Mouse (Mus musculus) heart, adult 9 months (tissue): Measurements from ENCODE around the gene Ift122.

Source experiments
- DNase-seq, 2 experiments: peaks; one replicate each; pipeline ENCODE4 v3.0.0; 2022; ENCODE audit warnings: low spot score in 2 of 2

The Ift122 gene

DNA sequence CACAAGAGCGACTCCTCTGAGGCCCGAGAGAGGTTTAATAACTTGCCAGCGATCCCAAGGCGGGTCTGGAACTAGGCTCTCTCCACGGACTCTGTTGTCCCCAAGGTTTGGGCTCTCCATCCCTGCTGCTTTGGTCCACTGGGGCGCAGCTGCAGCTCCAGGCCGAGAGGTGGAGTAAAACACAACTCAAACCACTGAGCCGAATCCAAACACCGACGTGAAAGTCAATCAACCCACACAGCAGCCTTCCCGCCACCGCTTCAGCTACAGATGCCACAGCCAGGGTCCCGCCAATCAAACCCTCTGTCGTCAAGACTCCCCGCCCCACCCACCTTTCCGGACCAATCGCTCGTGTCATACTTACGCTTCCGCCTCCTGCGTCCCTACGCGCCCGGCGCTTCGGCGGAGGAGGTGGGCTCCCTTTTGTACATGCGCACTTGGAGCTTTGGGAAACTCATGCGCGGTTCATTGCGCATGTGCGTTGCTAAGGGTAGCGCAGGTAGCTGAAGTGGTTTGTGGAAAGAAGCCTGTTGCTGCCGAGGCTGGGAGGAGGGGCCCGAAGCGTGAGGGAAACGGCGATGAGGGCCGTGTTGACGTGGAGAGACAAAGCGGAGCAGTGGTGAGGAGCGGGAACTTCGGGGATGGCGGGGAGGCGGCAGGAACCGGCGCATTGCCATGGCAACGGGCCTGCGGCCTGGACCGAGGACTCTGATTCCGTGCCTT is at the start of gene Ift122, which contains the start of gene Mbd4:
Gene Ift122, plus strand, starts transcription at position 380 of the 723 bp plus-strand sequence.
Gene Mbd4, minus strand, starts transcription at position 281 of the 723 bp plus-strand sequence.
- peak; percentile 98 to 99 for DNase-seq

DNA sequence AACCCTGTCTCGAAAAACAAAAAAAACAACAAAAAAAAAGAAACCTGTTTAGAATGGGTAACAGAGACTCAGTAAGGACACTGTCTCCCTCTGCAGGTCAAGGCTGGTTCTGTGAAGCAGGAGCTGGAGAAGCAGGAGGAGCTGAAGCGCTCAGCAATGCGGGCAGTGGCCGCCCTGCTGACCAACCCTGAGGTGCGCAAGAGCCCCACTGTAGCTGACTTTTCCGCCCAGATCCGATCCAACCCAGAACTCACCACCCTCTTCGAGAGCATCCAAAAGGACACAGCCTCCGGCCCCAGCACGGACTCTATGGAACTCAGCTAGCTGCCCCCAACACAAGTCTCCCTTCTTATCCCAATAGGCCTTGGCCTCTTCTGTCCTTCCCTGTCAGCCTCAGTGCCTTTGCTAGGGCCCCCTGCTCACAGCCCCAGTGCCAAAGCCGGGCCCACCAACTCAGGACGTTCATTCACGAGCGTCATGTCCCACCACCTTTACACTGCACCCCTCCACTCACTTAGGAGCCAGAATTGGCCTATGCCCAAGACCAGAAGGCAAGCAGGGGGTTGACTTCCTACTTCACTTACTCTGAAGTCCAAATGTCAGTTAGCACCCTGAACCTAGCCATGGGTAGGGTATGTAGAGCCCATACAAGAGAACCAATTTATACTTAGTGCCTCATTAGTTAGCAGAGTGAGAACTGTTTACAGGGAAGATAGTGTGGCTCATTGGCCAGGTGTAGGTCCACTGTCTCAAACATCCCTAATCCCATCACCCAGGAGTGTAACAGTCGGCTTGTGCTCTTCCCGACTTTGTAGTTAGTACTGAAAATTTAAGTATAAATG is 49.5 kb upstream of the Ift122 start:
- DNase-seq, result peak; percentile 42 to 59

DNA sequence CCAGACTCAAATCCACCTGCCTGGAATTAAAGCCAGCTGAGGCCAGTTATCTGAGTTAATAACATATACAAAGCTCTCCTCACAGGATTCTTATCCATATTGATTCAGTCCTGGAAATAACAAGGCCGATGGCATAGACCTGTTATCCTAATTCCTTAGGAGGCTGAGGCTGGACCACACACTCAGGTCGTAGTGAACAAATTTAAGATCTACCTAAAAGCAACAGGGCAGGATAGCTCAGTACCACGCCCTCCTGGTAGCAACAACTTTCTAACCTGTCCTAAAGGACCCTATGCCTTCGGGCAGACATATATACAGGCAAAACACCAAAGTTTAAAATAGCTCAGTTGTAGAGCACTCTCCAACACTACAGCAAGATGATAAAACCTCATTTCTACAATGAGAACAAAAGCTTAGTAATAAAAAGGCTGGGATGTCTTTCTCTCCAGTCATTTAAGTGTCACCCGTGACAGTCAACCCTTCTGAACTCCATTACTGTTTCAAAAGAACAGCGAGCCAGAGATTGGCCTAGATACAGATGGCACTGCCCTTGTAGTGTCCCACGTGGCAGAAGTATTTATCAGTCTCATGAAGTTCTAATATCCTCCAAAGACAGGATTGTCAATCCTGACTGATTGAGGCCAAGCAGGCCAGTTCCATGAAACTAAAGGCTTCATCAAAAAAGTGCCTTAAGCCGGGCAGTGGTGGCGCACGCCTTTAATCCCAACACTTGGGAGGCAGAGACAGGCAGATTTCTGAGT is 48.7 kb upstream of the Ift122 start:
- DNase-seq, result no peak

DNA sequence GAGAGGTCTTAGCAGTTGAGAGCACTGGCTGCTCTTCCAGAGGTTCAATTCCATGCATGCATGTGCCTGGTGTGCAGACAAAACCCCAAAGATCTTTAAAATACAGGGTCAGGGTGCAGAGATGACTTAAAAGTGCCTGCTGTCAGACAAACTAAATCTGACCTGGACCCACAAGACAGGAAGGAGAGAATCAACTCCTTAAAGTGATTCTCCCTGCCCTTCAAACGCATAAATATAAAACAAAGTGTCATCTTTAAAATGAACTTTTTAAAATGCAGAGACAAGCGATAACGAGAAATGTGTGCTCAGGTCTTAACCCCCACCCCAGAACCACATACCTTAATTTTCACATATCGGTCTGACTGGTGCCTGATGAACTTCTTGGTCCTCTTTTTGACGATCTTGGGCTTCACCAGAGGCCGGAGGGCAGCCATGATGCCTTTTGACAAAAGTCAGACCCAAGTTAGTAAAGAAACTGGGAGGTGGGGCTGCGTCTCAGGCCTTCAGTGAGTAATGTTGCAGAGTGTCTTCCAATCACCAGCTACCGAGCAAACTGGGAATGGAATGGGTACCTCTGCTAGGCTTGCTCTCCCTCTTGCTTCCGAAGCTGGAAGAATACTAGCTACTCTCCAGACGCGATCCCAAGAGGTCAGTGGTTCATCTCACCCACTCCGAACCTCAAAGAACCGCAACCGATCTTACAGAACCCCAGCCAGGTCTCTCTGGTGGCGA is 45.6 kb upstream of the Ift122 start:
- DNase-seq, result no peak

DNA sequence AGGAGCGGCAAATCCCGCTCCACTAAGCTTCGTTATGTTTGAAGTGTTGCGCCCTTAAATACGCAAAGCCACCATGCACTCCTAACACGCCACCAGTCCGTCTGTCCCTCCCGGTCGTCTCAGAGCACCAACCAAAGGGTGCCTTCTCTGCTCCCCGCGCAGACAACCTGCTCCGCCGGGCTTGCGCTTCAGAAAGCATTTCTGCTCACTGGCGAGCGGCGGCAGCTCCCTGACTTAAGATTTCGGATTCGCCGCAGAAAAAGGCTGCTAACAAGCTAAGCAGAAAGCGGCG is 45.1 kb upstream of the Ift122 start:
- no peak for DNase-seq

DNA sequence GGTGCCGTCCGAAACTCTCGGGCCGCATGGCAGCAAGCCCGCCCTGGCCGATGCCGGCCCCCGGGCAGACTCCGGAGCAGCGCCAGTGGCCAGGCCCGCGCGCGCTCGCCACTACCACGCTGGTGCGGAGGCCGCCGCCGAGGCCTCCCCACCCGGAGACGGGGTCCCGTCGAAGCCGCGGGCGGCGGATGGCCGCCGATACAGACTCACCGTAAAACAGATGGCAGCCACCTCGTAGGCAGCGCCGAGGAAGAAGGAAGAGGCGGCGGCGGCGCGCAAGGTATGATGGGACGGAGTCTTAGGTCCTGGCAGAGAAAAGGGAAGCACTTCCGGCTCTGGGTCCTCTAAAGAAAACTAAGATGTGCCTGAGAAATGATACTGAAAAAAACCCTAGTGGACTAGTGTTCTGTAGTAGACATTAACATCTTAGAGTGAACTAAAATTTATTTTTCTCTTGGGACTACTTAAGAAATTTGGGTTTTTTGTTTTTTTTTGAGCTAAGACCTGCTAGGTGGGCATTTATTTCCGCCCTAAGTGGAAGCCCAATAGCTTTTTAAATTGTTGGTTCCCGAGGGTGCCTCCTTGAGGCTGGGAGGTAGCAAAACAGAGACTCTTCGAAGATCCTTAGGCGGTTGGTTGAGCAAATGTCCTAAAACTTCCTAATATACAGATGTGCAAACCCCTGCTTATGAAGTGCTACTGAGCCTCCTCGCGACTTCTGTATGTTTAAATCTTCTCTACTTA is 44.6 kb upstream of the Ift122 start, which contains the start of gene Rpl32:
Gene Rpl32, minus strand, starts transcription at position 260 of the 744 bp plus-strand sequence.
- peak; percentile 85 to 89 for DNase-seq

DNA sequence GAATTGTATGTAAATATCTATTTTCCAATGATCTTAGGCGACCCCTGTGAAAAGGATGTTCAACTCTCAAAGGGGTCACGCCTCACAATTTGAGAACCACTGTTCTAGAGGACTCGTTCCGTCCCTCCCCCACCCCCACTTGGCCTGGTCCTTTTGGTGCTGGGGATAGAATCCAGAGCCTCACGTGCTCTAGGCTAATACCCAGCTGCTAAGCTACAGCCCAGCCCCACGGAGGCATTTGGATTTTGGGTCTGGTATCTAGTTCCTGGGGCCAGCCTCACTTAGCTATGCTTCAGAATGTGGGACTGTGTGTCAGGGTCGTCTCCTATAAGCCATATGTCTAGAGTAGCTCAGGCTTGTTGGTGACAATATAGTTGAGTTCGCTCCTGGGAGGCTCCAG is 41.7 kb upstream of the Ift122 start:
- no peak for DNase-seq

DNA sequence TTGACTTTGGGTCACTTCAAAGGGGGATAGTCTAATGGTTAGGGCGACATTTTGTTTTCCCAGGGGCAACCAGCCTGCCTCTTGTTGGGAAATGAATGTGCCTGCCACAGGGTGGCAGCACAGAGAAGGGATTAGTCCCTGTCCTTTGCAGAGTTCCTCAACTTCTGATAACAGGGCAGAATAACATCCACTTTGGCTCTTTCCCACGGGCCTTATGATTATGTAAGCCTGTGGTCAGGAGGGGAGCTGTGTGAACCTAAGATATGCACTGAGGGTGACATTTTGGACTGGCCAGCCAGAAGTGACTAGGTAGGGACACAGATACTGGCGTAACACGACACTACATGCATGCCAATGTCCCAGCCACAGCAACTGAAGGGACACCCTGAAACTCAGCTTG is 39.2 kb upstream of the Ift122 start:
- DNase-seq, result peak; percentile 82 to 84

DNA sequence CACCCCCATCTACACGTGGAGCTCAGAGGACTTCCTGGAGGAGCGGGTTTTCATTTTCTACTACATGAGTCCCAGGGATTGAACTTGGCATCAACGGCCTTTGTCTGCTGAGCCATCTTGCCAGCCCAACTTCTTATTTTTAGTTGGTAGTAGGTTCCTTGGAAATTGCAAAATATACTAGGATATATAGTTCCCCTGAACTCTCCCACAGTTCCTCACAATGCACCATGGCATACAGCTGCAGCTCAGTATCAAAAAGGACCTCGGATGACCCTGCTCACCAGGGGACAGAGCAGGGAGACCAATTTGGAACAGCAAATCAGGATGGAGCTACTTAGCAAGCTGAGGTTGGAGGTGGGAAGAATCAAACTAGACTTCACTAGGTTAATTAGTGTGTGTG is 38.2 kb upstream of the Ift122 start:
- no peak for DNase-seq

DNA sequence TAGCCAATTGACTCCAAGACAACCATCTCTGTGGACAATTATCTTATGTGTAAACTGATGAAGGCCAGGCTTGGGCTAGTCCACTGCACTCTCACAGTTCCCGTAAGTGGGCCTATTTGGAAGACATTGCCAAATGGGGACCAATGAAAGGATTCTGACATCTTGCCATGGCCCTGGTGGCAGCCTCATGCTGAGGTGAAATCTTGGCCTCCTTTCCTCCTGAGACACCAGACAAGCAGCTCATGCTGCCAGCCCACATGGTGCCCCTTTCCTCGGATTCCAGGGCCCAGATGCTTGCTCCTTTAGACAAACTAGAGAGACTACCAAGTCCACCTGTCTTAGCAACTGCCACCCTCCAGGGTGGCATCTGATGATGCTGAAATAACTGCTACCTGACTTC is 35.1 kb upstream of the Ift122 start:
- no peak for DNase-seq

DNA sequence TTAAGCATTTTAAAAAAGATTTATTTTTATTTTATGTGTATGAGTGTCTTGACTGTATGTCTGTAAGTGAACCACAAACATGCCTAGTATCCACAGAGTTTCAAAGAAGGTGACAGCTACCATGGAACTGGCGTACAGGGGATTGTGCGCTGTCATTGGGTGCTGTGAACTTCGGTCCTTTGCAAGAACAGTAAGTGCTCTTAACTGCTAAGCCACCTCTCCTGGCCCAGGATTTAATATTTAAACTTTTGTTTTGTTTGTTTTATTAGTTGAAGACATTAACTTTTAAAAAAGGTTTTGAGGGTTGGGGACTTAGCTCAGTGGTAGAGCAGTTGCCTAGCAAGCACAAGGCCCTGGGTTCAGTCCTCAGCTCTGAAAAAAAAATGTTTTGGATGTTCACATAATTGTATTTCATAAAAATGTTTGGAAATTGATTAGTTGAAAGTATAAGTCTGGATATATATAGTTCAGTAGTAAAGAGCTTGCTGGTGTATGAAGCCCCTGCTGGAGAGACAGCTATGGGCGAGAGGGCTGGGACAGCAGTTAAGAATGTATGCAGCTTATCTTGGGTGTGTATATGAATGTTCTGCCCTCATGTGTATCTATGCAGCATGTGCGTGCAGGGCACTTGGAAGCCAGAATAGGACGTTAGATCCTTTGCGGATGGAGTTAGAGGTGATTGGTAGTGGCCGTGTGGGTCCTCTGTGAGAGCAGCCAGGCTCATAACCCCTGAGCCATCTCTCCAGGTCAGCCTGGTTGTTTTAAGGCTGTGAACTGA is 31.9 kb upstream of the Ift122 start:
- DNase-seq, result no peak

DNA sequence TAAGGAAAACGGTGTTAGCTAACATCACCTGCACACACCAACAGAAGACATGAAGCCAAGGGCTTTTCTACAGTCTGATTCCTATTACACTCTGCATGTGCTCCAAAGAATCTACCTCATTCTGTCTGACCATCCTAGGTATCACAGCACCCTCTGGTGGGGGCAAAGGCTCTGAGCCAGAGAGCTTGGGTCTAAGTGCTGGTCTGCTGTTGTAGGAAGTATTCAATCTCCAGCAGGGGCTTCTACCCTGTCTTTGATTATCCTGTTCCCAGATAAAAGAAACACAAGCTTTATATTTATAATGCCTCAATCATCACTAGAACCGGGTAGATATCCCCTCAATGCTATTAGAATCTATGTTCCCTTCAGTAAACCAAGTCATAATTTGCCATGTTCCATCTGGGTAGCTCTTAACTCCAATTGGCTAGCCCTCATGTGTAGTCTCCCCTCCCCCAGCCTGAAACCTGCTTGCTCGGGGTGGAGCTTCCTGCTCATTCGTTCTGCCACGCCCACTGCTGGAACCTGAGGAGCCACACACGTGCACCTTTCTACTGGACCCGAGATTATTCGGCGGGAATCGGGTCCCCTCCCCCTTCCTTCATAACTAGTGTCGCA is 29.3 kb upstream of the Ift122 start:
- peak in 1 of 2 experiments; percentile 51 for DNase-seq

DNA sequence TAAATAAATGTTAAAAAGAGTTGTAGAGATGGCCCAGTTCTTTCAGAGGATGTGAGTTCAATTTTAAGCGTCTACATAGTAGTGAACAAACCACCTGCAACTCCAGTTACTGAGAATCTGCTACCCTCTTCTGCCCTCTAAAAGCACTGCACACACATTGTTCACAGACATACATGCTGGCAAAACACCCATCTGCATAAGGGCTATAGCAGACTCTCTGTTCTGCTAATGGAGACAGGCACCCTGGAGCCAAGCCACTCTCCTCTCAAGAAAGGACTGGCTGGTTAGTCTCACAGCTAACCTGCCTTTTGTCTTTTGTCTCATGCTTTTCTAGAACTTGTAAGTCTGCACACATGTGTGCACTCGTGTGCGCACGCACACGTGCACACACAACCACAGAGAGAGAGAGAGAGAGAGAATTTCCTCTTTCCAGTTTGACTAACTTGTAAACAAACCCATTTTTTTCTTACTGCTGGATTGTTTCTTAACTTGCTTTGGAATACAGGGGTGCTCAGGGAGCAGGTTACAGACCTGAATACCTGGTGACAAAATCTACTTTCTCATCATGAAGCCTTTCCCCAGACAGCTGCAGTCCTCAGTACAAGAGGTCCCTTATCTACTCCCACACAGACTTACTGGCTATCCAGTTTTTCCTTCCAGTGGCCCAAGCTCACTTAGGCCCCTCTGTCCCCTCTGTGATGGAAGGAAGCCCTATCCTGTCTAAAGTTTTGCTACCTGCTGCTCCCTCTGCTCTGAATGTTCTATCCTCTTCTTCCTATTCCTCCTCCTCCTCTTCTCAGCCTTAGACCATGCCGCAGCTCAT is 22.3 kb upstream of the Ift122 start:
- no peak for DNase-seq

DNA sequence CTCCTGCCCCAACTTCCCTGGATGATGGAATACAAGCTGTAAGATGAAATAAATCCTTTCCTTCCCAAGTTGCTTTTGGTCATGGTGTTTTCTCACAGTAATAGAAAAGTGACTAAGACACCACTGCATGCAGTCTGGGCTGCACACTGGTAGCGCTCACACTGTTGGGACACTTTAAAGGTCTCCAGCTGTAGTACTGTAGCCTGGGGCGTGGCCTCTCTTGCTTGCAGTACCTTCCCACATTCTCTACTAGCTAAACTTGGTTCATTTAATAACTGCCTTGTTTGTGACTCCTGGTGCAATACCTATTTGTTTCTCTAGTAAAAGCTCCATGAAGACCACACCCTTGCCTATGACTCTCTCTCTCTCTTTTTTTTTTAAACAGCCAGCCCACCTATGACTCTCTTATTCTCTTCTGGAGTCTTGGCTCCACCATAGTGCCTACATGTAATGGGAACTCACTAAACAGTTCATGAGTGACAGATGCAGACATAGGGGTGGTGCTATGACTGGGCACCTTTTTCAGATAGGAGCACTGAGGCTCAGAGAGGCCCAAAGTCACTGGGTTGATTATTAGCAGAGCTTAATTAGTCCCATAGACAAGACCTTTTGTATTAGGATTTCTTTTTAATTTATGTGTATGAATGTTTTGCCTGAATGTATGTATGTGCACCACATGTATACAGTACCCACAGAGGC is 21.0 kb upstream of the Ift122 start:
- no peak for DNase-seq

DNA sequence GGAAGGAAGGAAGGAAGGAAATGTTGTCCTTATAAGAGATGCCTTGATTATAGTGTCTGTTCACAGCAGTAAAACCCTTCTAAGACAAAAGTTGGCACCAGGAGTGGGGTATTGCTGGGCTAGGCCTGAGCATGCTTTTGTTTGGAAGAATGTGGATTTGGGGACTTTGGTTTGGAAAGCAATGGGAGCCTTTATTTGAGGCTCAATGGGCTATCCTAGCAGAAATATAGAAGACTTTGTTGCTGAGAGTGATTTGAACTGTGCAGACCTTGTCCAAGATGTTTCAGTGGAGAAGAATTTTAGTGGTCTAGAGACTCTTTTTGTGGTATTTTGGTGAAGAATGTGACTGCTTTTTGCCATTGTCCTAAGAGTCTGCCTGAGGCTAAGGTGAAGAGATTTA is 19.4 kb upstream of the Ift122 start:
- no peak for DNase-seq

DNA sequence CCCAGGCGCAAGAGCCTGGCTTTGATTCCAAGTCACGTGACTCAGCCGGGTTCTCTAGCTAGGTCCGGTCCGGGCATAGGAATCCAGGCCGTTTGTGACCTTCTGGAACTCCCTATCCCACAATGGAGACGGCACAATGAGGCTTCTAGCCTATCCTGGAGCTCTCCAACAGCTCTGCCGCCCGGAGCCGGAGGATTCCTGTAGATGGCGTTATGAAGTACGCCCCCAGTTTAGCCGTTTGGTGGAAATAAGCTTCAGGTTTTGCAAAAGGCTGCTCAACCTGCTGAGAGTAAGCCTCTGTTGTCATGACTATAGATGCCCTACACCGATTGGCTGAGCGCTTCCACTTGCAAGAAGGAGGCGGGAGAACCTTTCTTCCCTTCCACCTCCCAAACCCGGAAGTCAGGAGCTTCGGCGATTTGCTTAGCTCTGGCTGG is 15.1 kb upstream of the Ift122 start, which contains the start of gene Efcab12:
Gene Efcab12, minus strand, starts transcription at position 252 of the 437 bp plus-strand sequence.
- peak; percentile 59 to 74 for DNase-seq

DNA sequence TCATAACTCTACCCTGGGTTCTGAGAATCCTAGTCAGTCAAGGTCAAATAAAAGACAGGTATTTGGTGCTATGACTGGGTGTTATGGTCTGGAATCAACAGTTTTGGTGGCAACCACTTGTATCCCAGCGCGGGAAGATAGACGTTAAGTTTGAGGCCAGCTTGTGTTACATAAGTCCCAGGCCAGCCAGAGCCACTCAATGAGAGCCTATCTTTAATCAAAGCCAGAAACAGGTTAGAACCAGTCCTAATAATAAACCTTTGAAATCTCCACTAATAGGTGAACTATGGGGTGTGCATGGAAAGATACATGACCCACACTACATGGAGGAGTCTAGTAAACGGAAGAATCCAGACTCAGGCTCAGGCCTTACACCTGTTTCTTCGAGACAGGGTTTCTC is 14.5 kb upstream of the Ift122 start:
- no peak for DNase-seq

DNA sequence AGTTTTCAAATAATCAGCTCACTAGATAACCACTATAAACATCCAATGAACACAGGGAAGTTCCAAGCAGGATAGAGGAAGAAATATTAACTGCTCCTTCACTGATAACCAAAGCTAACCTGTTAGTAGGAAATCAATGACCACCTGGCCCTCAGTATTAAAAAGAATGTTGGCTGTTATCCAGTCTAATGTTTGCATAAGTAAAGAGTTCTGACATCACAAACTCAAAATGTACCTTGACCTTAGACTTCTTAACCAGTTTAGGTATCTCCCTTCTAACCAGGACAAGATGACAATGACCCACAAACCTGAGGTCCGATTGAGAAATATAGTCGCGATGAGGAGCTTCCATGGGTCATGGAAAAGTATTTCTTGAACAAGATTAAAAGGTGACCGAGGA is 8.3 kb upstream of the Ift122 start:
- DNase-seq, result no peak
